Mouse (Mus musculus) forebrain, postnatal 0 days (tissue): Measurements from ENCODE around the gene Cyyr1. TPM values are rescaled to one million over a fixed set of nuclear protein-coding genes. Genes with fewer than 3 reads are reported as not detected.

ENCODE experiments used
- ATAC-seq: fragments of 200-750 bp; cut with Nextera tagmentation; 2 replicates; pipeline ENCODE4 v1.8.0; 2017; ENCODE audit warnings: mild to moderate bottlenecking, moderate library complexity
- DNase-seq: peaks from one replicate; pipeline ENCODE4 v3.0.0-alpha.2; 2015
- H3K27ac ChIP-seq: fragments of 300-500 bp; sonication (generic); 2 replicates; pipeline ENCODE4 v1.5.1; 2014; ENCODE audit warnings: low read depth, mild to moderate bottlenecking, antibody characterized with exemption, low read length, moderate library complexity, mixed read lengths
- H3K27me3 ChIP-seq: fragments of 300-500 bp; sonication (generic); 2 replicates; pipeline ENCODE4 v1.6.1; 2014; ENCODE audit warnings: mild to moderate bottlenecking, low read length, mixed read lengths; ENCODE audit not compliant: insufficient read depth
- H3K36me3 ChIP-seq: fragments of 300-500 bp; sonication (generic); 2 replicates; pipeline ENCODE4 v1.6.1; 2014; ENCODE audit warnings: mild to moderate bottlenecking, moderate library complexity; ENCODE audit not compliant: insufficient read depth
- H3K4me1 ChIP-seq: fragments of 300-500 bp; sonication (generic); 2 replicates; pipeline ENCODE4 v1.6.1; 2014; ENCODE audit warnings: antibody characterized with exemption; ENCODE audit not compliant: insufficient read depth
- H3K4me2 ChIP-seq: fragments of 300-500 bp; sonication (generic); 2 replicates; pipeline ENCODE4 v1.6.1; 2014; ENCODE audit warnings: low read depth, mild to moderate bottlenecking, moderate library complexity
- H3K4me3 ChIP-seq: fragments of 300-500 bp; sonication (generic); 2 replicates; pipeline ENCODE4 v1.5.1; 2014; ENCODE audit warnings: low read depth, low read length, mixed read lengths
- H3K9ac ChIP-seq: fragments of 300-500 bp; sonication (generic); 2 replicates; pipeline ENCODE4 v1.6.1; 2014; ENCODE audit warnings: mild to moderate bottlenecking
- H3K9me3 ChIP-seq: fragments of 300-500 bp; sonication (generic); 2 replicates; pipeline ENCODE4 v1.6.1; 2016; ENCODE audit warnings: low read length
- CTCF ChIP-seq: sonication (generic); IDR thresholded peaks from 2 replicates; pipeline ENCODE4 v1.5.1; 2016; ENCODE audit warnings: antibody characterized with exemption, control low read depth, low read depth
- WGBS: fragments of 180-500 bp; shearing (Covaris S2); extraction: QIAGEN DNeasy Blood & Tissue Kit; methylation state at CpG from one replicate; pipeline ENCODE4 v1.1.7; 2014; 5-methylcytosine and 5-hydroxymethylcytosine counted together
- polyA plus RNA-seq: library from polyadenylated mRNA; unstranded; fragments of >200 nt; fragmentation: Nextera tagmentation; extraction: Ambion mirVana; gene quantifications from 2 replicates; pipeline ENCODE4 v1.2.1, GENCODE M21; 2015
- total RNA-seq: library from RNA; depleted of rRNA; stranded (reverse); fragments of >200 nt; gene quantifications from 2 replicates; pipeline ENCODE4 v1.2.3, GENCODE M21; 2014

Gene Cyyr1
- total and polyA plus RNA-seq, 2 experiments from 2014 or later = 1.3 to 2.1 TPM

DNA sequence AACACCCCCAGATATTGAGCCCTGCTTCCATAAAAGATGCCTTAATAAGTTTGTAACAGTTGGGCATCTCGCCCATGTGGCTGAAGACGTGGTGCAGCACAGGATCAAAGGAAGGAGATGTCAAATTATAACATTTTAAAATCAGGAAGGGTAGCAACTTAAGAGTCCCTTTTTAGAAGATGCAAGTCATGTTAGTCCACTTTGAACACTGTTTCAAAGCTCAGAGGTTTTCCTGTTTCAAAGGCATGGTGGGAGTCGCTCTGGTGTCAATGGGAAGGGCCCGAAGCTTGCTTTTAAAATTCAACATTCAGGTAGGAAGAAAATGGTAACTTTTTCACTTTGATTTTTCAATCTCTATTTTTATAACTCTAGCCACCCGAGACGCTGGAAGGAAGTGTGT, 45.9 kb downstream of the Cyyr1 start:
- Histone ChIP-seq H3K27ac (no peak overlapping the region), H3K4me2 (no peak overlapping the region), H3K4me1 (no peaks in the 10 kb centered on the region), H3K27me3 (no peaks in the 10 kb centered on the region), H3K36me3 (no peaks in the 10 kb centered on the region), H3K4me3 (no peak overlapping the region), H3K9me3 (no peaks in the 10 kb centered on the region), H3K9ac (no peak overlapping the region)
- no peak for ATAC-seq
- WGBS = 85% methylated on average over 6 of the region's 6 CpGs
- TF ChIP-seq CTCF = no peak
- no peak for DNase-seq

- no peak overlapping the region for H3K4me3 ChIP-seq
- TF ChIP-seq CTCF = no peak
- no peak overlapping the region for H3K4me2 ChIP-seq
- no peak overlapping the region for H3K9ac ChIP-seq
- no peaks in the 10 kb centered on the region for H3K4me1 ChIP-seq
- 38% methylated on average over 3 of the region's 3 CpGs for WGBS
- ATAC-seq = no peak
- no peak for DNase-seq
- H3K27ac ChIP-seq = no peak overlapping the region
- H3K9me3 ChIP-seq = no peaks in the 10 kb centered on the region
- no peaks in the 10 kb centered on the region for H3K36me3 ChIP-seq
- no peaks in the 10 kb centered on the region for H3K27me3 ChIP-seq
Observed at GRCm38 (mm10) chr16:85505108-85505507, 48.1 kb downstream of the Cyyr1 start.

GRCm38 (mm10) chr16:85503416-85503815, 49.8 kb downstream of the Cyyr1 start:
- H3K4me2 ChIP-seq = no peak overlapping the region
- no peaks in the 10 kb centered on the region for H3K9me3 ChIP-seq
- H3K9ac ChIP-seq = no peak overlapping the region
- ATAC-seq (no peak), DNase-seq (no peak)
- no peak overlapping the region for H3K4me3 ChIP-seq
- WGBS = 81% methylated on average over 5 of the region's 5 CpGs
- TF ChIP-seq CTCF = no peak
- no peaks in the 10 kb centered on the region for H3K27me3 ChIP-seq
- H3K36me3 ChIP-seq = no peaks in the 10 kb centered on the region
- no peaks in the 10 kb centered on the region for H3K4me1 ChIP-seq
- no peak overlapping the region for H3K27ac ChIP-seq

DNA sequence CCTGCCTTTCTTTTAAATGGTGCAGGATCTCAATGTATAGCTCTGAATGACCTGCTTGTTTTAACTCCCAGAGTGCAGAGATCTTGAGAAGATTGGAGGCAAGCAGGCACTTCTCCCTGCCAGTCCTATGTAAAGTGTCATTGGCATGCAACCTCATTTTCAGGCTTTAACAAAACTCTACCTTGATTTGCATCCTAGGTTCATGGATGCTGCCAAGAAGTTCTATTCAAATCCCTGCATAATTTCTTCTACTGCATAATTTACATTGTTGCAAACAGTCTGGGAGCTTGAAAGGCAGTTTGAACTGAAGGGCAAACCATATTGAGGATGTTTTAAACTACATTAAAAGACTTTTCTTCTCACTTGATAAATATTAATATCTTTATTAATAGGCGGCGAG, 57.4 kb downstream of the Cyyr1 start:
- Histone ChIP-seq H3K27me3 (no peaks in the 10 kb centered on the region), H3K27ac (no peak overlapping the region), H3K36me3 (no peaks in the 10 kb centered on the region), H3K4me2 (no peak overlapping the region), H3K4me3 (no peak overlapping the region), H3K4me1 (no peaks in the 10 kb centered on the region), H3K9ac (no peak overlapping the region), H3K9me3 (no peaks in the 10 kb centered on the region)
- TF ChIP-seq CTCF = no peak
- ATAC-seq (peak; percentile 51; the same call in 1 of the 2 replicates), DNase-seq (no peak)
- 39% methylated on average over 2 of the region's 2 CpGs for WGBS

DNA sequence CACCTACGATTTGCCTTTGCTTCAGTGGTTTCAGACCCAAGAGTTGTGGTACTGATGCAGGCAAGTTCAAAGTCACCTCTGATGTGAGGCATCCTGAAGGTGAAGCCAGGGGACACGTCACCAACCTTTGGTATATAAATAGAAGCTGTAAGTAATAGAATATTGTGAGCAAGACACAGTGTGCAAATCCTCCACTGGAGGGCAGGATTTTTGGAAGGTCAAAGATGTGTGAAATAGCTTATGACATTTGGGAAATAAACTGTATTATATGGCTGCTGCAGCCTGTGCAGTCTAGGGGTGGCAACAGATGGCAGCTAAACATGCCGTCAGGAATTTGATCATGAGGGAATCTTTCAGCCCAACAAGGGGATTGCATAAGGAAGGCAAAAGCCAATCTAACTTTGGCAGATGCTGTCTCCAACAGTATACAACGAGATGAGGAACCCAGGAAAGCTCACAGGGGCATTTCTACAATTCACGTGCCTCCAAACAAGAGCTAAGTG, 65.0 kb downstream of the Cyyr1 start:
- no peaks in the 10 kb centered on the region for H3K36me3 ChIP-seq
- TF ChIP-seq CTCF = peak; percentile 48
- H3K27ac ChIP-seq = no peak overlapping the region
- no peaks in the 10 kb centered on the region for H3K27me3 ChIP-seq
- no peak overlapping the region for H3K4me2 ChIP-seq
- no peaks in the 10 kb centered on the region for H3K9me3 ChIP-seq
- H3K4me1 ChIP-seq = no peaks in the 10 kb centered on the region
- DNase-seq (peak; percentile 29), ATAC-seq (peak; percentile 81)
- no peak overlapping the region for H3K4me3 ChIP-seq
- 64% methylated on average over 5 of the region's 5 CpGs for WGBS
- no peak overlapping the region for H3K9ac ChIP-seq

DNA sequence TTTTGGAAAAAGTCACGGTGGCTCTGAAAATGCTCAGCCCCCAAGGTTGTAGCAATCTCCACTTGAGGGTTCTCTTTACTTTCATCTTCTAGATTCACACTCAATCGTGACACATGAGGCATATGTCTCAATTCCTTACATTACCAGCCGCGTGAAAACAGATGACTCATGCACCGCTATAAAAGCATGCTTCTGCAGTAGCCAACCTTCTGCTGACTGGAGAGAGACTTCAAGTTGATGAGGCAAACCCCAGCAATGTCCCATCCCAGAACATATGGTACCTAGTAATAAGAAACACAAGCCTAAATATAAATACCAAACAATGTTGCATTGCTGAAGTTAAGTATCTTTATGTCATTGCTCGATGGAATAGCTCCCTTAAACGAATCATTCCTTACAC, 65.9 kb downstream of the Cyyr1 start:
- Histone ChIP-seq H3K9ac (no peak overlapping the region), H3K4me3 (no peak overlapping the region), H3K36me3 (no peaks in the 10 kb centered on the region), H3K4me1 (no peaks in the 10 kb centered on the region), H3K9me3 (no peaks in the 10 kb centered on the region), H3K27me3 (no peaks in the 10 kb centered on the region), H3K27ac (no peak overlapping the region), H3K4me2 (no peak overlapping the region)
- no peak for TF ChIP-seq CTCF
- ATAC-seq (peak; percentile 54; the same call in 1 of the 2 replicates), DNase-seq (no peak)
- WGBS = 82% methylated on average over 7 of the region's 7 CpGs

- DNase-seq (no peak), ATAC-seq (peak; percentile 50; the same call in 1 of the 2 replicates)
- Histone ChIP-seq H3K36me3 (no peaks in the 10 kb centered on the region), H3K9me3 (no peaks in the 10 kb centered on the region), H3K4me2 (no peak overlapping the region), H3K9ac (no peak overlapping the region), H3K4me3 (no peak overlapping the region), H3K27ac (no peak overlapping the region), H3K4me1 (no peaks in the 10 kb centered on the region), H3K27me3 (no peaks in the 10 kb centered on the region)
- 66% methylated on average over 4 of the region's 4 CpGs for WGBS
- no peak for TF ChIP-seq CTCF
Observed at GRCm38 (mm10) chr16:85484557-85484956, 68.6 kb downstream of the Cyyr1 start.
